Mouse (Mus musculus) lung, embryonic 16.5 days (tissue): Measurements from ENCODE around the gene Cd83. TPM values are rescaled to one million over a fixed set of nuclear protein-coding genes. Genes with fewer than 3 reads are reported as not detected.

Experiments used
- ATAC-seq: fragments of 200-750 bp; cut with Nextera tagmentation; 2 replicates; pipeline ENCODE4 v1.8.0; 2017; ENCODE audit warnings: low read depth, mild to moderate bottlenecking, moderate library complexity
- H3K27ac ChIP-seq: fragments of 300-500 bp; sonication (generic); 2 replicates; pipeline ENCODE4 v1.5.1; 2014; ENCODE audit warnings: mild to moderate bottlenecking, control low read depth, low read length
- H3K27me3 ChIP-seq: fragments of 300-500 bp; sonication (generic); 2 replicates; pipeline ENCODE4 v1.6.1; 2014; ENCODE audit warnings: low read depth, low read length, mixed read lengths; ENCODE audit not compliant: control insufficient read depth, insufficient read depth
- H3K36me3 ChIP-seq: fragments of 300-500 bp; sonication (generic); 2 replicates; pipeline ENCODE4 v1.6.1; 2014; ENCODE audit warnings: low read length; ENCODE audit not compliant: control insufficient read depth, insufficient read depth
- H3K4me1 ChIP-seq: fragments of 300-500 bp; sonication (generic); replicated peaks from 2 replicates; pipeline ENCODE4 v1.6.1; 2014; ENCODE audit warnings: low read length, mixed read lengths; ENCODE audit not compliant: control insufficient read depth, insufficient read depth
- H3K4me2 ChIP-seq: fragments of 300-500 bp; sonication (generic); 2 replicates; pipeline ENCODE4 v1.6.1; 2014; ENCODE audit warnings: low read depth, low read length, control low read depth
- H3K4me3 ChIP-seq: fragments of 300-500 bp; sonication (generic); 2 replicates; pipeline ENCODE4 v1.5.1; 2014; ENCODE audit warnings: mild to moderate bottlenecking, low read length, control low read depth
- H3K9ac ChIP-seq: fragments of 300-500 bp; sonication (generic); 2 replicates; pipeline ENCODE4 v1.6.1; 2014; ENCODE audit warnings: low read length, control low read depth
- H3K9me3 ChIP-seq: fragments of 300-500 bp; sonication (generic); 2 replicates; pipeline ENCODE4 v1.6.1; 2016; ENCODE audit warnings: low read length; ENCODE audit not compliant: control insufficient read depth
- WGBS: fragments of 180-500 bp; shearing (Covaris S2); extraction: QIAGEN DNeasy Blood & Tissue Kit; methylation state at CpG from one replicate; pipeline ENCODE4 v1.1.7; 2014; 5-methylcytosine and 5-hydroxymethylcytosine counted together
- polyA plus RNA-seq: library from polyadenylated mRNA; unstranded; fragments of >200 nt; fragmentation: Nextera tagmentation; extraction: Ambion mirVana; gene quantifications from 2 replicates; pipeline ENCODE4 v1.2.1, GENCODE M21; 2015

The Cd83 gene
- polyA plus RNA-seq, 1 experiment from 2014 or later = 12.3 TPM

GRCm38 (mm10) chr13:43786171-43786795, 1.7 kb downstream of the Cd83 start:
- peak overlapping the region; percentile 97 for H3K4me2 ChIP-seq
- 0 out of 2 replicates have a peak overlapping the region, but pooled peaks have one; percentile 26 for H3K27ac ChIP-seq
- H3K9me3 ChIP-seq = no peaks in the 10 kb centered on the region
- H3K27me3 ChIP-seq = no peaks in the 10 kb centered on the region
- 0 out of 2 replicates have a peak overlapping the region, but pooled peaks have one; percentile 63 for H3K4me3 ChIP-seq
- 24% methylated on average over 12 of the region's 12 CpGs for WGBS
- 0 out of 2 replicates have a peak, but pooled peaks have one; percentile 18 for ATAC-seq
- H3K4me1 ChIP-seq = peaks cover 25% of the 10 kb centered on the region
- H3K36me3 ChIP-seq = no peaks in the 10 kb centered on the region
- no peak overlapping the region for H3K9ac ChIP-seq

- Histone ChIP-seq H3K9me3 (no peaks in the 10 kb centered on the region), H3K4me3 (no peak overlapping the region), H3K9ac (no peak overlapping the region), H3K36me3 (no peaks in the 10 kb centered on the region), H3K27me3 (no peaks in the 10 kb centered on the region), H3K27ac (no peak overlapping the region), H3K4me2 (no peak overlapping the region), H3K4me1 (peaks cover 25% of the 10 kb centered on the region)
- ATAC-seq = no peak
- 33% methylated on average over 2 of the region's 2 CpGs for WGBS
Observed at GRCm38 (mm10) chr13:43787262-43787661, 2.7 kb downstream of the Cd83 start.

- ATAC-seq = no peak
- Histone ChIP-seq H3K36me3 (no peaks in the 10 kb centered on the region), H3K27me3 (no peaks in the 10 kb centered on the region), H3K4me3 (no peak overlapping the region), H3K4me1 (peaks cover 25% of the 10 kb centered on the region), H3K9ac (no peak overlapping the region), H3K4me2 (no peak overlapping the region), H3K27ac (no peak overlapping the region), H3K9me3 (no peaks in the 10 kb centered on the region)
- WGBS = 71% methylated on average over 8 of the region's 8 CpGs
Observed at GRCm38 (mm10) chr13:43788071-43788470, 3.5 kb downstream of the Cd83 start.

- no peak for ATAC-seq
- H3K36me3 ChIP-seq = no peaks in the 10 kb centered on the region
- no peak overlapping the region for H3K4me2 ChIP-seq
- 63% methylated on average over 10 of the region's 10 CpGs for WGBS
- no peak overlapping the region for H3K9ac ChIP-seq
- H3K4me1 ChIP-seq = peaks cover 25% of the 10 kb centered on the region
- H3K27ac ChIP-seq = no peak overlapping the region
- no peaks in the 10 kb centered on the region for H3K27me3 ChIP-seq
- H3K4me3 ChIP-seq = no peak overlapping the region
- no peaks in the 10 kb centered on the region for H3K9me3 ChIP-seq
Observed at GRCm38 (mm10) chr13:43788983-43789645, 4.5 kb downstream of the Cd83 start.

GRCm38 (mm10) chr13:43790229-43791001, 5.8 kb downstream of the Cd83 start:
- 87% methylated on average over 11 of the region's 11 CpGs for WGBS
- Histone ChIP-seq H3K9me3 (no peaks in the 10 kb centered on the region), H3K27me3 (no peaks in the 10 kb centered on the region), H3K9ac (no peak overlapping the region), H3K27ac (no peak overlapping the region), H3K4me1 (peaks cover 16% of the 10 kb centered on the region), H3K36me3 (no peaks in the 10 kb centered on the region), H3K4me3 (no peak overlapping the region), H3K4me2 (no peak overlapping the region)
- no peak for ATAC-seq

- no peak overlapping the region for H3K4me3 ChIP-seq
- no peaks in the 10 kb centered on the region for H3K36me3 ChIP-seq
- 0 out of 2 replicates have a peak, but pooled peaks have one; percentile 62 for ATAC-seq
- no peaks in the 10 kb centered on the region for H3K9me3 ChIP-seq
- peaks cover 5% of the 10 kb centered on the region for H3K4me1 ChIP-seq
- 35% methylated on average over 8 of the region's 8 CpGs for WGBS
- no peak overlapping the region for H3K27ac ChIP-seq
- H3K27me3 ChIP-seq = no peaks in the 10 kb centered on the region
- H3K9ac ChIP-seq = no peak overlapping the region
- H3K4me2 ChIP-seq = no peak overlapping the region
Observed at GRCm38 (mm10) chr13:43795334-43795733, 10.8 kb downstream of the Cd83 start.

GRCm38 (mm10) chr13:43798655-43799054, 14.1 kb downstream of the Cd83 start:
- ATAC-seq = no peak
- no peaks in the 10 kb centered on the region for H3K9me3 ChIP-seq
- no peak overlapping the region for H3K4me2 ChIP-seq
- H3K4me3 ChIP-seq = no peak overlapping the region
- 84% methylated on average over 4 of the region's 4 CpGs for WGBS
- no peak overlapping the region for H3K27ac ChIP-seq
- no peaks in the 10 kb centered on the region for H3K36me3 ChIP-seq
- H3K27me3 ChIP-seq = no peaks in the 10 kb centered on the region
- no peak overlapping the region for H3K9ac ChIP-seq
- H3K4me1 ChIP-seq = peaks cover 5% of the 10 kb centered on the region

GRCm38 (mm10) chr13:43800136-43800535, 15.6 kb downstream of the Cd83 start:
- H3K36me3 ChIP-seq = no peaks in the 10 kb centered on the region

GRCm38 (mm10) chr13:43801961-43802360, 17.4 kb downstream of the Cd83 start:
- H3K36me3 ChIP-seq = no peaks in the 10 kb centered on the region
- H3K4me1 ChIP-seq = peaks cover 14% of the 10 kb centered on the region
- no peak overlapping the region for H3K4me2 ChIP-seq
- H3K27ac ChIP-seq = no peak overlapping the region
- H3K4me3 ChIP-seq = no peak overlapping the region
- peak; percentile 19; the same call in 1 of the 2 replicates for ATAC-seq
- no peak overlapping the region for H3K9ac ChIP-seq
- H3K27me3 ChIP-seq = no peaks in the 10 kb centered on the region
- WGBS = 62% methylated on average over 3 of the region's 3 CpGs
- no peaks in the 10 kb centered on the region for H3K9me3 ChIP-seq

More at GRCm38 (mm10) chr13:43800136-43800535, 15.6 kb downstream of the Cd83 start:
- H3K4me2 ChIP-seq = no peak overlapping the region
- peaks cover 5% of the 10 kb centered on the region for H3K4me1 ChIP-seq
- no peak for ATAC-seq
- no peak overlapping the region for H3K27ac ChIP-seq
- no peaks in the 10 kb centered on the region for H3K9me3 ChIP-seq
- no peak overlapping the region for H3K4me3 ChIP-seq
- H3K9ac ChIP-seq = no peak overlapping the region
- no peaks in the 10 kb centered on the region for H3K27me3 ChIP-seq
